Mouse (Mus musculus) heart, postnatal 0 days (tissue): Measurements from ENCODE around the gene Adam22.

Experiments used
- CTCF ChIP-seq: IDR thresholded peaks from 2 replicates; pipeline ENCODE4 v1.5.1; 2016; ENCODE audit warnings: antibody characterized with exemption, control low read depth, low read depth
- EP300 ChIP-seq: IDR thresholded peaks from 2 replicates; pipeline ENCODE4 v1.6.1; 2016; ENCODE audit warnings: antibody characterized with exemption, low read depth

DNA sequence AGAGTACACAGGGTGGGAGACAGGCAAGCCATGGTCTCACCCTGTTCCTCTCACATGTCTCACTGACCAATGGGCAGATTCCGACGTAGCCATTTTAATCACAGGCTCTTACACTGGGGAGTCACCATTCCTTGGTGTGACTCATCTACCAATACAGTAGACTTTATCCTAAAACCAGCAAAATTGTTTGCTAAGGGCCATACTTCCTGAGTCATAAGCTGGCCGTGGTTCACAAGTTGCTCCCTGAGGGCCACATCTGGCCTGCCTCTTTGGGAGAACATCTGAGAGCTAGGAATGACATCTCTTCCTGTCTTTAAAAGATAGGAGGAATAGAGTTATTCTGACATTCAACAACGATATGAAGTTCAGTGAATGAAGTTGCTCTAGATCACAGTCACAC, 314.1 kb downstream of the Adam22 start:
- TF ChIP-seq CTCF (no peak), EP300 (no peak)
